Mouse (Mus musculus): ENCODE data around the gene Rbfox1. TPM values are rescaled to one million over a fixed set of nuclear protein-coding genes. Genes with fewer than 3 reads are reported as not detected.

Gene Rbfox1
- total and polyA plus RNA-seq, 3 experiments: not detected

DNA sequence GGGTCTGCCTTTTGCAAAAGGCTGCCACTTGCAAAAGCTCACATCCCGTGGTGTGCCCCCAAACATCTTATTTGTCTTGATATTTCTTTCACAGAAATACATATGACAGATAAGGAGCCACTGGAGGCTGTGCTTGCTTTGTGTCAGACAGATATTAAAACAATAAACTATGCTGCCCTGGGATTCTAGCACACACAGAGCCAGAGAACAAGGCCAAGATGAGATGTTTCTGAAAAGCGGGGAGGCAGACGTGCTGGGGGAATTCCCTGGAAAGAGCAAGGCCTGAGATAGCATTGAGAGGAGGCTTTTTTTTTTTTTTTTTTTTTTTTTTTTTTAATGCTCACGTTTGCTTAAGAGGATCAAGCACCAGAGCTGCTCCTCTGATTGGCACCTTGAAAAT is 1456.0 kb downstream of the Rbfox1 start:
- Histone ChIP-seq H3K27me3 (ENCODE audit: control insufficient read depth in 1 of 2, insufficient read depth in 2 of 2, low read length in 2 of 2) (no peaks in the 10 kb centered on the region), H3K9ac (ENCODE audit: control insufficient read depth, low read depth, low read length, poor library complexity, severe bottlenecking) (no peak overlapping the region), H3K36me3 (ENCODE audit: control insufficient read depth in 1 of 2, insufficient read depth in 2 of 2, low read length in 2 of 2) (no peaks in the 10 kb centered on the region), H3K27ac (ENCODE audit: control insufficient read depth, low read depth, low read length) (no peak overlapping the region), H3K4me3 (ENCODE audit: control insufficient read depth in 1 of 2, insufficient read depth in 1 of 2, low read depth in 2 of 2, low read length in 2 of 2) (no peak overlapping the region), H3K9me3 (replicated peaks; ENCODE audit: insufficient read depth, low read length) (no peaks in the 10 kb centered on the region), H3K79me2 (ENCODE audit: control insufficient read depth, insufficient read depth, low read length, poor library complexity) (no peaks in the 10 kb centered on the region), H3K4me1 (ENCODE audit: control insufficient read depth in 1 of 2, insufficient read depth in 2 of 2, low read length in 2 of 2) (no peaks in the 10 kb centered on the region)
- no peak for DNase-seq (ENCODE audit: low read depth, low spot score)
- TF ChIP-seq ZC3H11A (IDR thresholded peaks at IDR 0.05; ENCODE audit: low read depth, low read length) (no peak), SMC3 (IDR thresholded peaks at IDR 0.05; ENCODE audit: low read depth, low read length) (no peak), UBTF (IDR thresholded peaks at IDR 0.05; ENCODE audit: borderline replicate concordance, insufficient read depth, low read depth, low read length) (no peak), TCF12 (IDR thresholded peaks at IDR 0.05; ENCODE audit: low read depth, low read length) (no peak), CTCF (IDR thresholded peaks at IDR 0.05 in 2 of 3, conservative IDR thresholded peaks at IDR 0.05 in 1 of 3; ENCODE audit: control insufficient read depth in 1 of 3, insufficient read depth in 1 of 3, low read depth in 2 of 3, low read length in 3 of 3, poor library complexity in 1 of 3, severe bottlenecking in 1 of 3) (no peak), NELFE (IDR thresholded peaks at IDR 0.05; ENCODE audit: low read depth, low read length) (no peak), MYC (IDR thresholded peaks at IDR 0.05; ENCODE audit: low read depth, low read length) (no peak), USF2 (IDR thresholded peaks at IDR 0.05; ENCODE audit: borderline replicate concordance in 1 of 2, insufficient read depth in 1 of 2, low read depth in 1 of 2, low read length in 2 of 2) (no peak), MEF2A (IDR thresholded peaks at IDR 0.05; ENCODE audit: extremely low read depth, insufficient replicate concordance, low read depth, low read length, poor library complexity, severe bottlenecking) (no peak), JUND (IDR thresholded peaks at IDR 0.05; ENCODE audit: low read depth, low read length) (no peak), TAL1 (IDR thresholded peaks at IDR 0.05; ENCODE audit: low read length) (no peak), ZMIZ1 (IDR thresholded peaks at IDR 0.05; ENCODE audit: low read depth, low read length) (no peak), MAFK (IDR thresholded peaks at IDR 0.05; ENCODE audit: borderline replicate concordance, low read depth, low read length) (no peak), ZNF384 (IDR thresholded peaks at IDR 0.05; ENCODE audit: low read depth, low read length) (no peak), HCFC1 (IDR thresholded peaks at IDR 0.05; ENCODE audit: low read depth, low read length) (no peak), GABPA (IDR thresholded peaks at IDR 0.05; ENCODE audit: low read depth, low read length) (no peak)

DNA sequence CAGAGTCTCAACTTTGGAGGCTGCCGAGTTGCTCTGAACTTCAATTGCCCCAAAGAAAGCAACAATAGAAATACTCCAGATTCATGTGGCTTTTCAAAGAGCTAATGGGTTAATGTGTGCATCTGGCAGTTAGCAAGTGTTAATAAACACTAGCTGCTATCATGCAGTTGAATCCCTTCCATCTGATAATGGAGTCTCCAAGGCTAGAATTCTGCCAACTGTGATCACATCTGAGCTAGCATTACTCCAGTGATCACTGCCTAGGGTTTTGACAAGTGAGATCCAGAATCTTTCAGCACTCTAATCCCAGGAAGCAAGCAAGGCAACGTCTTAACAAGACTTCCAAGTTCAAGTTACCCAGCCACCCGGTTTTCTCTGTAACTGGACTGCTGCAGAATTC is 1460.1 kb downstream of the Rbfox1 start:
- H3K4me3 ChIP-seq (ENCODE audit: control insufficient read depth in 1 of 2, insufficient read depth in 1 of 2, low read depth in 2 of 2, low read length in 2 of 2): no peak overlapping the region
- no peaks in the 10 kb centered on the region for H3K27me3 ChIP-seq (ENCODE audit: control insufficient read depth in 1 of 2, insufficient read depth in 2 of 2, low read length in 2 of 2)
- TF ChIP-seq RCOR1 (IDR thresholded peaks at IDR 0.05; ENCODE audit: low read depth, low read length): no peak
- no peak for TF ChIP-seq TCF12 (IDR thresholded peaks at IDR 0.05; ENCODE audit: low read depth, low read length)
- TF ChIP-seq MXI1 (IDR thresholded peaks at IDR 0.05; ENCODE audit: low read depth, low read length): no peak
- TF ChIP-seq ZKSCAN1 (IDR thresholded peaks at IDR 0.05; ENCODE audit: low read depth, low read length): no peak
- TF ChIP-seq NELFE (IDR thresholded peaks at IDR 0.05; ENCODE audit: low read depth, low read length): no peak
- no peak overlapping the region for H3K27ac ChIP-seq (ENCODE audit: control insufficient read depth, low read depth, low read length)
- no peaks in the 10 kb centered on the region for H3K36me3 ChIP-seq (ENCODE audit: control insufficient read depth in 1 of 2, insufficient read depth in 2 of 2, low read length in 2 of 2)
- H3K9ac ChIP-seq (ENCODE audit: control insufficient read depth, low read depth, low read length, poor library complexity, severe bottlenecking): no peak overlapping the region
- no peaks in the 10 kb centered on the region for H3K9me3 ChIP-seq (replicated peaks; ENCODE audit: insufficient read depth, low read length)
- DNase-seq (ENCODE audit: low read depth, low spot score): no peak
- H3K4me1 ChIP-seq (ENCODE audit: control insufficient read depth in 1 of 2, insufficient read depth in 2 of 2, low read length in 2 of 2): no peaks in the 10 kb centered on the region
- no peaks in the 10 kb centered on the region for H3K79me2 ChIP-seq (ENCODE audit: control insufficient read depth, insufficient read depth, low read length, poor library complexity)
